Mouse (Mus musculus) E14TG2a.4 (cell line): ENCODE results near the gene Ung.
A peak's percentile ranks its signal among the peaks of the same experiment; 100 is the strongest.

Experiments
- CTCF ChIP-seq: conservative IDR thresholded peaks from 2 replicates; pipeline ENCODE4 v1.5.1; 2014; ENCODE audit warnings: low read length
- POU5F1 ChIP-seq: IDR thresholded peaks from 2 replicates; pipeline ENCODE4 v1.6.1; 2014; ENCODE audit warnings: low read length, borderline replicate concordance

DNA sequence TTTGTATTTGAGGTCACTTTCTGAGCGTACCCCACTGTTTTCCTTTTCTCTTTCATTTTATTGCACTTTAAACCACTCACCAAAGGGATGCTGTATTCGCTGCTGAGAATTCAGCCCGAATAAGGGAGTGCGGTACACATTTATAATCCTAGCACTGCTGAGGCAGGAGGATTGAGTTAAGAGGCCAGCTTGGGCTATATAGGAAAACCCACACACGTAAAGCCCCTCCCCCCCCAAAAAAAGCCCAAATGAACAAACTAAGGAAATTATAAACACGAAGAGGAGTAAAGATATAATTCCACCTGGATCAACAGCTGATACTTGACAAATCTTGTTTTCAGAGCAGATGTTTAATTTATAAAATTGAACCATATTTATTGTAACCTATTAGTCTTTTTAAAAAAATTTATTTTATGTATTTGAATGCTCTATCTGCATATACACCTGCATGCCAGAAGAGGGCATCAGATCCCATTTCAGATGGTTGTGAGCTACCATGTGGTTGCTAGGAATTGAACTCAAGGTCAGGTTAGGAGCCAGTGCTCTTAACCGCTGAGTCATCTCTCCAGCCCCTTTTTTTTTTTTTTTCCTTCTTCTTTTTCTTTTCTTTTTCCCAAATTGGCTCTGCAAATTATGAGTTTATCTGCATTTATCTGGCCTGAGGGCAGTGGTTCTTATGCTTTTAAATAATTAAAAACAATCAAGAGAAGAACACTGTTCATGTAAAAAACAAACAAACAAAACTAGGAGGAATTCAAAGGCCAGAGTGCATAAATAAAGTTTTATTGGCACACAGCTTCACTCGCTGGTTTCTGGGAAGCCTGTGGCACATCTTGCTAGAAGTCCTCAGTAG lies 46.6 kb downstream of the Ung start:
- TF ChIP-seq CTCF (peak; percentile 44), POU5F1 (no peak)
